25 mouse cellular contexts compared by ENCODE assay signal in the genomic region with DNA sequence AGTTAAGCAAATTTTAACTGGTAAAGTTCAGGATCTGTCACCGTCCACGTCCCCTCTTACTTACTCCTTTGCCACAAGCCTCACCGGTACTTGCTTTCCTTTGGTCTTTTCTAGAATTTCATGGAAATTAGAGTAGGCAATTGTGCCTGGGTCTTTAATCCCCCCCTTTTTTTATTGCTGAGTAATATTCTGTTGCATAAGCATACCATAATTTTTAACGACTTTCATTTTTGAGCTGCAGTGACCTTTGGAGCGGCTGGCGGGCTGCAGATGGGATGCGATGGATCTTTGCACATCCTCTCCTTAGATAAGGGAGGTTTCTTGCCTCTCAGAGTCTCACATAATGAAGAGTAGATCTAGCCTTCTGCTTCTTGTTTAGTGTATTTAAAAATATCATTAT. TPM values are rescaled to one million over a fixed set of nuclear protein-coding genes. Genes with fewer than 3 reads are reported as not detected.
DNase-seq lines count a peak whose midpoint lies in the region; ATAC-seq lines count a peak whose summit lies in the region.
"Had no signal": no experiment of that assay in that cellular context is flagged by ENCODE, and none has a peak within 500 bp of the region (broad histone marks: within the 10 kb centered on the region; RNA-seq: fewer than 3 reads in every experiment).

No protein-coding gene starts in this region.

- no peak overlapping the region for H3K9ac ChIP-seq in heart, embryonic 13.5 days
- H3K9ac ChIP-seq in liver, embryonic 12.5 days = peak overlapping the region; percentile 86; the same call in 1 of the 2 replicates
- H3K9ac ChIP-seq in liver, embryonic 13.5 days = peak overlapping the region; percentile 87
- no peak overlapping the region for H3K9ac ChIP-seq in liver, embryonic 16.5 days (ENCODE audit: low read depth, low read length)
- H3K9ac ChIP-seq: embryonic facial prominence, embryonic 12.5 days; embryonic facial prominence, embryonic 15.5 days; forebrain, embryonic 13.5 days; heart, embryonic 12.5 days; hindbrain, embryonic 13.5 days; intestine, embryonic 15.5 days had no signal

- no peaks in the 10 kb centered on the region for H3K27me3 ChIP-seq in heart, embryonic 13.5 days (replicated peaks)
- H3K27me3 ChIP-seq in liver, embryonic 12.5 days (replicated peaks) = no peaks in the 10 kb centered on the region
- H3K27me3 ChIP-seq in liver, embryonic 13.5 days = no peaks in the 10 kb centered on the region
- H3K27me3 ChIP-seq in liver, embryonic 16.5 days (ENCODE audit: control insufficient read depth, insufficient read depth, low read depth, low read length) = no peaks in the 10 kb centered on the region
- H3K27me3 ChIP-seq: embryonic facial prominence, embryonic 12.5 days; forebrain, embryonic 13.5 days; heart, embryonic 12.5 days; hindbrain, embryonic 13.5 days; intestine, embryonic 15.5 days had no signal

- H3K4me2 ChIP-seq in heart, embryonic 13.5 days = peak overlapping the region; percentile 22; the same call in 1 of the 2 replicates
- H3K4me2 ChIP-seq in liver, embryonic 12.5 days = peak overlapping the region; percentile 58
- H3K4me2 ChIP-seq in liver, embryonic 13.5 days = peak overlapping the region; percentile 64
- peak overlapping the region; percentile 68 for H3K4me2 ChIP-seq in liver, embryonic 16.5 days (ENCODE audit: low read depth, low read length)
- H3K4me2 ChIP-seq: embryonic facial prominence, embryonic 12.5 days; embryonic facial prominence, embryonic 15.5 days; forebrain, embryonic 13.5 days; heart, embryonic 12.5 days; hindbrain, embryonic 13.5 days; intestine, embryonic 15.5 days had no signal

- H3K27ac ChIP-seq in heart, embryonic 13.5 days (replicated peaks) = no peak overlapping the region
- peak overlapping the region; percentile 99 for H3K27ac ChIP-seq in liver, embryonic 12.5 days
- peak overlapping the region; percentile 100 for H3K27ac ChIP-seq in liver, embryonic 13.5 days
- H3K27ac ChIP-seq in liver, embryonic 16.5 days (ENCODE audit: low read length) = peak overlapping the region; percentile 98
- H3K27ac ChIP-seq: embryonic facial prominence, embryonic 12.5 days; embryonic facial prominence, embryonic 15.5 days; forebrain, embryonic 10.5 days; forebrain, embryonic 13.5 days; hindbrain, embryonic 13.5 days; intestine, embryonic 15.5 days had no signal

- 90% methylated on average over 7 of the region's 7 CpGs for WGBS in heart, embryonic 13.5 days
- 88% methylated on average over 7 of the region's 7 CpGs for WGBS in liver, embryonic 12.5 days (ENCODE audit: insufficient replicate concordance)
- 85% methylated on average over 7 of the region's 7 CpGs for WGBS in liver, embryonic 13.5 days (ENCODE audit: insufficient replicate concordance)
- WGBS in liver, embryonic 16.5 days (ENCODE audit: insufficient replicate concordance) = 78% methylated on average over 7 of the region's 7 CpGs

- H3K4me3 ChIP-seq in heart, embryonic 13.5 days = no peak overlapping the region
- H3K4me3 ChIP-seq in liver, embryonic 12.5 days = no peak overlapping the region
- peak overlapping the region; percentile 29 for H3K4me3 ChIP-seq in liver, embryonic 13.5 days (replicated peaks)
- peak overlapping the region; percentile 45; the same call in 1 of the 2 replicates for H3K4me3 ChIP-seq in liver, embryonic 16.5 days (ENCODE audit: low read depth, low read length)
- H3K4me3 ChIP-seq: embryonic facial prominence, embryonic 12.5 days; embryonic facial prominence, embryonic 15.5 days; forebrain, embryonic 10.5 days; forebrain, embryonic 13.5 days; heart, embryonic 12.5 days; hindbrain, embryonic 13.5 days; intestine, embryonic 15.5 days had no signal

- no peaks in the 10 kb centered on the region for H3K9me3 ChIP-seq in heart, embryonic 13.5 days
- H3K9me3 ChIP-seq in liver, embryonic 12.5 days (replicated peaks) = no peaks in the 10 kb centered on the region
- no peaks in the 10 kb centered on the region for H3K9me3 ChIP-seq in liver, embryonic 13.5 days (replicated peaks)
- H3K9me3 ChIP-seq in liver, embryonic 16.5 days (replicated peaks; ENCODE audit: control insufficient read depth, low read length) = no peaks in the 10 kb centered on the region
- H3K9me3 ChIP-seq: embryonic facial prominence, embryonic 12.5 days; embryonic facial prominence, embryonic 15.5 days; forebrain, embryonic 10.5 days; forebrain, embryonic 13.5 days; heart, embryonic 12.5 days; hindbrain, embryonic 13.5 days; intestine, embryonic 15.5 days had no signal

- peaks cover 33% of the 10 kb centered on the region for H3K4me1 ChIP-seq in heart, embryonic 13.5 days
- H3K4me1 ChIP-seq in liver, embryonic 12.5 days = peaks cover 94% of the 10 kb centered on the region
- peaks cover 94% of the 10 kb centered on the region for H3K4me1 ChIP-seq in liver, embryonic 13.5 days (replicated peaks)
- peaks cover 76% of the 10 kb centered on the region for H3K4me1 ChIP-seq in liver, embryonic 16.5 days (ENCODE audit: control insufficient read depth, low read depth, low read length)
- H3K4me1 ChIP-seq: embryonic facial prominence, embryonic 12.5 days; embryonic facial prominence, embryonic 15.5 days; forebrain, embryonic 13.5 days; hindbrain, embryonic 13.5 days had no signal

- no peak for ATAC-seq in heart, embryonic 13.5 days (ENCODE audit: extremely low read depth, insufficient number of reproducible peaks, low FRiP score, low TSS enrichment)
- no peak for ATAC-seq in liver, embryonic 12.5 days
- ATAC-seq in liver, embryonic 13.5 days (ENCODE audit: low read depth) = no peak
- ATAC-seq in liver, embryonic 16.5 days (ENCODE audit: low read depth) = no peak
- ATAC-seq: CD4-positive, CD25-positive, alpha-beta regulatory T cell, adult 4 months; forebrain, embryonic 13.5 days; forebrain, embryonic 16.5 days; hindbrain, embryonic 16.5 days; intestine, embryonic 15.5 days had no signal

- no peaks in the 10 kb centered on the region for H3K36me3 ChIP-seq in heart, embryonic 13.5 days
- H3K36me3 ChIP-seq in liver, embryonic 12.5 days = no peaks in the 10 kb centered on the region
- H3K36me3 ChIP-seq in liver, embryonic 13.5 days = no peaks in the 10 kb centered on the region
- no peaks in the 10 kb centered on the region for H3K36me3 ChIP-seq in liver, embryonic 16.5 days (ENCODE audit: control insufficient read depth, insufficient read depth)
- H3K36me3 ChIP-seq: embryonic facial prominence, embryonic 12.5 days; embryonic facial prominence, embryonic 15.5 days; forebrain, embryonic 10.5 days; heart, embryonic 12.5 days; hindbrain, embryonic 13.5 days; intestine, embryonic 15.5 days had no signal

- DNase-seq in heart, adult 8-10 months (ENCODE audit: low spot score) = no peak
- DNase-seq in liver, embryonic 13.5 days = no peak
- DNase-seq in cerebellum, postnatal 10 days = no peak
- DNase-seq in lung, postnatal 25 days (ENCODE audit: low spot score) = no peak
- DNase-seq: adrenal gland, adult 2 months; adrenal gland, postnatal 14 days; cerebellum, adult 11 months; cerebellum, adult 8-10 months; cerebellum, postnatal 14 days; gastrocnemius, postnatal 10 days; gastrocnemius, postnatal 36 days; heart, postnatal 14 days had no signal

RNA-seq across cellular contexts. Expression of gene Slc20a1, which starts 30.8 kb away (rescaled TPM):
- polyA plus RNA-seq in heart, embryonic 13.5 days (2015; fragmentation: Nextera tagmentation; extraction: Ambion mirVana) = 24.9 and 29.9 TPM in 2 replicates
- 10 to 100 TPM in 2 of 4 experiments, 1 to 10 TPM in 2; 7.6 to 13.2 (median 10.0) TPM for total RNA-seq in heart, adult 8-10 months (2022)
- 76.2 and 78.4 TPM in 2 replicates for polyA plus RNA-seq in liver, embryonic 12.5 days (2016; fragmentation: Nextera tagmentation; extraction: Ambion mirVana)
- polyA plus RNA-seq in liver, embryonic 13.5 days (2015; fragmentation: Nextera tagmentation; extraction: Ambion mirVana) = 48.6 and 55.8 TPM in 2 replicates
- 39.4 and 39.6 TPM in 2 replicates for polyA plus RNA-seq in liver, embryonic 16.5 days (2015; fragmentation: Nextera tagmentation; extraction: Ambion mirVana)

Comparison
In these comparisons a context has a peak if more than half of its experiments do, and no peak if none do; other contexts are left out.
1. H3K4me3 ChIP-seq: peak in liver, embryonic 13.5 days (single experiment) and liver, embryonic 16.5 days (single experiment); none in heart, embryonic 13.5 days (single experiment) and liver, embryonic 12.5 days (single experiment).
2. H3K9ac ChIP-seq: peak in liver, embryonic 12.5 days (single experiment) and liver, embryonic 13.5 days (single experiment); none in heart, embryonic 13.5 days (single experiment) and liver, embryonic 16.5 days (single experiment).
3. Peak in every context shown above with its lines, with median percentiles within 50 percentile points of each other: H3K4me2 ChIP-seq.